ENCODE assay signal across 14 mouse cellular contexts in the genomic region with DNA sequence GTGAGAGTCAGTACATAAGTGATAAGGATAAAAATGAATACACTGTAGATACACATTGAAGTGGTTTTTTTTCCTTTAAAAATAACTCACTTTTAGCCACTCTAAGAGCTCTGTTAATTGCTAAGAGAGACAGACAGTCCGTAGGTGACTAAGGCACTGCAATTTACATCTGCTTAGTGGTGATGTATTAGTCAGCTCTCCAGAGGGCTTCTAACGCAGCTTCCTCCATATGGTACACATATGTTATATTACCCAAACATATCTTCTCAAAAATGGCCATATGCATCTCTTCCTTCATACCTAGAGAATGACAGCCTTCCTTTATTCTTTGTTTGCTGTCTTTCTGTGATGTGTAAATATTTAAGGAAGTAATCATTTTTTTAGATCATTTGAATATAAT.
A peak's percentile ranks its signal among the peaks of the same experiment; 100 is the strongest.
DNase-seq lines count a peak whose midpoint lies in the region; ATAC-seq lines count a peak whose summit lies in the region.
"Had no signal": no experiment of that assay in that cellular context is flagged by ENCODE, and none has a peak within 500 bp of the region (broad histone marks: within the 10 kb centered on the region; RNA-seq: fewer than 3 reads in every experiment).

No protein-coding gene starts in this region.

- no peaks in the 10 kb centered on the region for H3K36me3 ChIP-seq in hindbrain, embryonic 11.5 days (ENCODE audit: control insufficient read depth, insufficient read depth, low read length)
- H3K36me3 ChIP-seq in hindbrain, embryonic 16.5 days (ENCODE audit: control insufficient read depth, insufficient read depth, low read length) = no peaks in the 10 kb centered on the region
- no peaks in the 10 kb centered on the region for H3K36me3 ChIP-seq in forebrain, embryonic 14.5 days (ENCODE audit: control insufficient read depth, insufficient read depth, low read length)
- no peaks in the 10 kb centered on the region for H3K36me3 ChIP-seq in midbrain, embryonic 14.5 days (ENCODE audit: control insufficient read depth, insufficient read depth, low read length)
- H3K36me3 ChIP-seq in embryonic facial prominence, embryonic 10.5 days (replicated peaks) = no peaks in the 10 kb centered on the region
- H3K36me3 ChIP-seq: embryonic facial prominence, embryonic 15.5 days; limb, embryonic 10.5 days had no signal

- H3K4me1 ChIP-seq in hindbrain, embryonic 11.5 days (replicated peaks; ENCODE audit: control insufficient read depth, insufficient read depth, low read length) = peaks cover 11% of the 10 kb centered on the region
- peaks cover 20% of the 10 kb centered on the region for H3K4me1 ChIP-seq in hindbrain, embryonic 16.5 days (ENCODE audit: control insufficient read depth, insufficient read depth, low read depth, low read length)
- peaks cover 28% of the 10 kb centered on the region for H3K4me1 ChIP-seq in forebrain, embryonic 14.5 days (ENCODE audit: control insufficient read depth, insufficient read depth, low read length)
- H3K4me1 ChIP-seq in midbrain, embryonic 14.5 days (ENCODE audit: control insufficient read depth, insufficient read depth, low read length) = peaks cover 45% of the 10 kb centered on the region
- H3K4me1 ChIP-seq in embryonic facial prominence, embryonic 10.5 days = peaks cover 35% of the 10 kb centered on the region
- H3K4me1 ChIP-seq: embryonic facial prominence, embryonic 15.5 days; megakaryocyte, embryonic 14.5 days had no signal

- no peaks in the 10 kb centered on the region for H3K9me3 ChIP-seq in hindbrain, embryonic 11.5 days (ENCODE audit: control insufficient read depth, low read length)
- no peaks in the 10 kb centered on the region for H3K9me3 ChIP-seq in hindbrain, embryonic 16.5 days (ENCODE audit: control insufficient read depth, low read length)
- no peaks in the 10 kb centered on the region for H3K9me3 ChIP-seq in forebrain, embryonic 14.5 days (replicated peaks; ENCODE audit: control insufficient read depth, low read length)
- H3K9me3 ChIP-seq in midbrain, embryonic 14.5 days (ENCODE audit: control insufficient read depth, low read length) = no peaks in the 10 kb centered on the region
- H3K9me3 ChIP-seq in embryonic facial prominence, embryonic 10.5 days = no peaks in the 10 kb centered on the region
- H3K9me3 ChIP-seq: embryonic facial prominence, embryonic 15.5 days; limb, embryonic 10.5 days; megakaryocyte, embryonic 14.5 days had no signal

- no peak overlapping the region for H3K4me3 ChIP-seq in hindbrain, embryonic 11.5 days (ENCODE audit: low read depth, low read length)
- H3K4me3 ChIP-seq in hindbrain, embryonic 16.5 days (ENCODE audit: low read length) = no peak overlapping the region
- no peak overlapping the region for H3K4me3 ChIP-seq in forebrain, embryonic 14.5 days (ENCODE audit: low read depth, low read length)
- no peak overlapping the region for H3K4me3 ChIP-seq in midbrain, embryonic 14.5 days (replicated peaks; ENCODE audit: low read depth, low read length)
- no peak overlapping the region for H3K4me3 ChIP-seq in embryonic facial prominence, embryonic 10.5 days
- H3K4me3 ChIP-seq: embryonic facial prominence, embryonic 15.5 days; limb, embryonic 10.5 days; megakaryocyte, embryonic 14.5 days had no signal

- DNase-seq in hindbrain, embryonic 11.5 days (ENCODE audit: low spot score) = no peak
- peak; percentile 56 for DNase-seq in MN1 (ENCODE audit: low spot score)
- DNase-seq in forebrain, embryonic 14.5 days (ENCODE audit: low spot score) = peak; percentile 40
- DNase-seq in midbrain, embryonic 14.5 days = peak; percentile 53
- DNase-seq in Muller cell, postnatal 12 days (ENCODE audit: inconsistent ontology term) = no peak
- DNase-seq in embryonic facial prominence, embryonic 10.5 days (ENCODE audit: low spot score) = no peak
- DNase-seq in ovary, postnatal 14 days (ENCODE audit: low spot score) = no peak
- DNase-seq: cerebellum, postnatal 36 days; thymus, postnatal 14 days had no signal

- ATAC-seq in hindbrain, embryonic 11.5 days (ENCODE audit: low FRiP score) = no peak; the same call in 1 of the 2 replicates
- no peak for ATAC-seq in hindbrain, embryonic 16.5 days
- peak; percentile 30; the same call in 1 of the 2 replicates for ATAC-seq in forebrain, embryonic 14.5 days
- ATAC-seq in midbrain, embryonic 14.5 days (ENCODE audit: low FRiP score, low TSS enrichment) = no peak; the same call in 1 of the 2 replicates

- H3K27ac ChIP-seq in hindbrain, embryonic 11.5 days (ENCODE audit: low read depth, low read length) = peak overlapping the region; percentile 93
- H3K27ac ChIP-seq in hindbrain, embryonic 16.5 days (ENCODE audit: low read depth, low read length) = no peak overlapping the region
- H3K27ac ChIP-seq in forebrain, embryonic 14.5 days (ENCODE audit: low read depth, low read length) = peak overlapping the region; percentile 91; the same call in 1 of the 2 replicates
- peak overlapping the region; percentile 91 for H3K27ac ChIP-seq in midbrain, embryonic 14.5 days (replicated peaks; ENCODE audit: low read depth, low read length)
- H3K27ac ChIP-seq in embryonic facial prominence, embryonic 10.5 days (replicated peaks) = no peak overlapping the region
- H3K27ac ChIP-seq: embryonic facial prominence, embryonic 15.5 days; limb, embryonic 10.5 days; liver, embryonic 14.5 days had no signal

- H3K4me2 ChIP-seq in hindbrain, embryonic 11.5 days (replicated peaks; ENCODE audit: low read depth, low read length) = no peak overlapping the region
- no peak overlapping the region for H3K4me2 ChIP-seq in hindbrain, embryonic 16.5 days (ENCODE audit: low read length)
- H3K4me2 ChIP-seq in forebrain, embryonic 14.5 days (ENCODE audit: low read length) = no peak overlapping the region
- 0 out of 2 replicates have a peak overlapping the region, but pooled peaks have one; percentile 41 for H3K4me2 ChIP-seq in midbrain, embryonic 14.5 days (ENCODE audit: low read length)
- H3K4me2 ChIP-seq: embryonic facial prominence, embryonic 15.5 days had no signal

- 30% methylated on average over 2 of the region's 2 CpGs for WGBS in hindbrain, embryonic 11.5 days
- 29% methylated on average over 2 of the region's 2 CpGs for WGBS in hindbrain, embryonic 16.5 days
- 3% methylated on average over 2 of the region's 2 CpGs for WGBS in forebrain, embryonic 14.5 days
- 6% methylated on average over 2 of the region's 2 CpGs for WGBS in midbrain, embryonic 14.5 days
- WGBS in embryonic facial prominence, embryonic 10.5 days = 36% methylated on average over 2 of the region's 2 CpGs

- no peaks in the 10 kb centered on the region for H3K27me3 ChIP-seq in hindbrain, embryonic 11.5 days (ENCODE audit: control insufficient read depth, insufficient read depth, low read length)
- no peaks in the 10 kb centered on the region for H3K27me3 ChIP-seq in hindbrain, embryonic 16.5 days (replicated peaks; ENCODE audit: control insufficient read depth, insufficient read depth, low read length)
- no peaks in the 10 kb centered on the region for H3K27me3 ChIP-seq in forebrain, embryonic 14.5 days (replicated peaks; ENCODE audit: control insufficient read depth, insufficient read depth, low read length)
- H3K27me3 ChIP-seq in midbrain, embryonic 14.5 days (ENCODE audit: control insufficient read depth, insufficient read depth, low read length) = no peaks in the 10 kb centered on the region
- H3K27me3 ChIP-seq in embryonic facial prominence, embryonic 10.5 days (replicated peaks; ENCODE audit: low read depth, poor library complexity, severe bottlenecking) = no peaks in the 10 kb centered on the region
- H3K27me3 ChIP-seq: embryonic facial prominence, embryonic 15.5 days; megakaryocyte, embryonic 14.5 days had no signal

- no peak overlapping the region for H3K9ac ChIP-seq in hindbrain, embryonic 11.5 days (ENCODE audit: low read depth, low read length)
- H3K9ac ChIP-seq in hindbrain, embryonic 16.5 days (ENCODE audit: low read depth, low read length) = no peak overlapping the region
- H3K9ac ChIP-seq in forebrain, embryonic 14.5 days (ENCODE audit: low read length) = no peak overlapping the region
- no peak overlapping the region; the same call in 1 of the 2 replicates for H3K9ac ChIP-seq in midbrain, embryonic 14.5 days (replicated peaks; ENCODE audit: low read length)
- H3K9ac ChIP-seq: embryonic facial prominence, embryonic 15.5 days; liver, embryonic 14.5 days had no signal

Comparison
In these comparisons a context has a peak if more than half of its experiments do, and no peak if none do; other contexts are left out.
1. H3K27ac ChIP-seq: peak in hindbrain, embryonic 11.5 days (single experiment), forebrain, embryonic 14.5 days (single experiment) and midbrain, embryonic 14.5 days (single experiment); none in hindbrain, embryonic 16.5 days (single experiment) and embryonic facial prominence, embryonic 10.5 days (single experiment).
2. DNase-seq: peak in MN1 (single experiment), forebrain, embryonic 14.5 days (single experiment) and midbrain, embryonic 14.5 days (single experiment); none in hindbrain, embryonic 11.5 days (single experiment), Muller cell, postnatal 12 days (single experiment), embryonic facial prominence, embryonic 10.5 days (single experiment) and ovary, postnatal 14 days (single experiment).